ENCODE assay signal across 13 mouse cellular contexts in genomic region chr12:75765751-75766150, GRCm38 (mm10). TPM values are rescaled to one million over a fixed set of nuclear protein-coding genes. Genes with fewer than 3 reads are reported as not detected.
DNase-seq lines count a peak whose midpoint lies in the region; TF ChIP-seq lines count a peak whose summit lies in the region.
"Had no signal": no experiment of that assay in that cellular context is flagged by ENCODE, and none has a peak within 500 bp of the region (broad histone marks: within the 10 kb centered on the region; RNA-seq: fewer than 3 reads in every experiment).

No protein-coding gene starts in this region.

- DNase-seq in gastrocnemius, adult 2 months = no peak
- DNase-seq in gastrocnemius, adult 18-20 months (ENCODE audit: low spot score) = no peak
- no peak for DNase-seq in heart, embryonic 10.5 days (ENCODE audit: low spot score)
- DNase-seq in kidney, adult 18-20 months = peak; percentile 22
- peak; percentile 38 for DNase-seq in lung, postnatal 10 days
- no peak for DNase-seq in left cerebral cortex, adult 2 months (ENCODE audit: extremely low spot score in 1 of 2, low spot score in 2 of 2)
- no peak for DNase-seq in cerebellum, adult 9-10 months
- DNase-seq in gastrocnemius, postnatal 4 days (ENCODE audit: low spot score in 2 of 2) = no peak
- DNase-seq: layer of hippocampus, postnatal 36 days; retina, postnatal 1 day had no signal

- intact Hi-C loops in gastrocnemius, adult 2 months (cut with DNase I) = no loop called here
- intact Hi-C loops in left cerebral cortex, adult 2 months (cut with DNase I) = no loop called here

- H3K9me3 ChIP-seq in heart, embryonic 10.5 days = no peaks in the 10 kb centered on the region
- H3K9me3 ChIP-seq: forebrain, embryonic 13.5 days; liver, embryonic 15.5 days had no signal

- no peak for TF ChIP-seq CTCF in gastrocnemius, adult 2 months (IDR thresholded peaks at IDR 0.05)
- no peak for TF ChIP-seq CTCF in left cerebral cortex, adult 2 months (IDR thresholded peaks at IDR 0.05)

- no peaks in the 10 kb centered on the region for H3K36me3 ChIP-seq in heart, embryonic 10.5 days
- H3K36me3 ChIP-seq: liver, embryonic 15.5 days had no signal

- peak overlapping the region; percentile 20; the same call in 1 of the 2 replicates for H3K27ac ChIP-seq in gastrocnemius, adult 2 months
- H3K27ac ChIP-seq in heart, embryonic 10.5 days = peak overlapping the region; percentile 59
- H3K27ac ChIP-seq in left cerebral cortex, adult 2 months = no peak overlapping the region
- H3K27ac ChIP-seq: forebrain, embryonic 13.5 days; hindbrain, embryonic 14.5 days; liver, embryonic 15.5 days had no signal

- peaks cover 26% of the 10 kb centered on the region for H3K4me1 ChIP-seq in heart, embryonic 10.5 days
- H3K4me1 ChIP-seq: forebrain, embryonic 13.5 days had no signal

- peak overlapping the region; percentile 39 for H3K4me3 ChIP-seq in gastrocnemius, adult 2 months
- H3K4me3 ChIP-seq in heart, embryonic 10.5 days = no peak overlapping the region
- no peak overlapping the region for H3K4me3 ChIP-seq in left cerebral cortex, adult 2 months
- H3K4me3 ChIP-seq: forebrain, embryonic 13.5 days; liver, embryonic 15.5 days had no signal

- H3K27me3 ChIP-seq in heart, embryonic 10.5 days (ENCODE audit: insufficient read depth, poor library complexity, severe bottlenecking) = no peaks in the 10 kb centered on the region
- H3K27me3 ChIP-seq: forebrain, embryonic 13.5 days; liver, embryonic 15.5 days had no signal

- 18% methylated on average over 3 of the region's 3 CpGs for WGBS in heart, embryonic 10.5 days

RNA-seq across cellular contexts. Expression of gene Sgpp1, which starts 30.2 kb away (rescaled TPM):
- total RNA-seq in gastrocnemius, adult 2 months (2021) = 10 to 100 TPM; 15.9 to 16.5 TPM
- total RNA-seq in gastrocnemius, adult 18-20 months (2021) = 10 to 100 TPM; 12.0 to 13.4 TPM
- 13.5 and 15.5 TPM in 2 replicates for polyA plus RNA-seq in heart, embryonic 10.5 days (2016; fragmentation: Nextera tagmentation; extraction: Ambion mirVana)
- 10 to 100 TPM; 27.5 to 29.4 TPM for total RNA-seq in left cerebral cortex, adult 2 months (2021)
- total RNA-seq in gastrocnemius, postnatal 4 days (2021) = 10 to 100 TPM; 21.2 to 22.8 TPM

RNA-seq across cellular contexts. Expression of gene Syne2, which starts 52.2 kb away (rescaled TPM):
- total RNA-seq in gastrocnemius, adult 2 months (2021) = 10 to 100 TPM; 15.0 to 15.5 TPM
- total RNA-seq in gastrocnemius, adult 18-20 months (2021) = 10 to 100 TPM in 1 of 2 experiments, 1 to 10 TPM in 1; 9.1 to 13.9 TPM
- 62.4 and 67.6 TPM in 2 replicates for polyA plus RNA-seq in heart, embryonic 10.5 days (2016; fragmentation: Nextera tagmentation; extraction: Ambion mirVana)
- 10 to 100 TPM; 20.5 to 22.5 TPM for total RNA-seq in left cerebral cortex, adult 2 months (2021)
- 10 to 100 TPM; 37.5 to 43.1 TPM for total RNA-seq in gastrocnemius, postnatal 4 days (2021)

Comparison
In these comparisons a context has a peak if more than half of its experiments do, and no peak if none do; other contexts are left out.
1. DNase-seq: peak in kidney, adult 18-20 months (single experiment) and lung, postnatal 10 days (single experiment); none in gastrocnemius, adult 2 months (single experiment), gastrocnemius, adult 18-20 months (single experiment), heart, embryonic 10.5 days (single experiment), left cerebral cortex, adult 2 months (0 of 2), cerebellum, adult 9-10 months (single experiment) and gastrocnemius, postnatal 4 days (0 of 2).